Mouse (Mus musculus): ENCODE measurements around the gene Slc2a1. TPM values are rescaled to one million over a fixed set of nuclear protein-coding genes. Genes with fewer than 3 reads are reported as not detected.

Gene Slc2a1
- total RNA-seq (2014; rRNA removed) (6.9 and 7.3 TPM in 2 replicates), polyA plus RNA-seq (2012; rRNA removed) (11.1 and 17.7 TPM in 2 replicates)

DNA sequence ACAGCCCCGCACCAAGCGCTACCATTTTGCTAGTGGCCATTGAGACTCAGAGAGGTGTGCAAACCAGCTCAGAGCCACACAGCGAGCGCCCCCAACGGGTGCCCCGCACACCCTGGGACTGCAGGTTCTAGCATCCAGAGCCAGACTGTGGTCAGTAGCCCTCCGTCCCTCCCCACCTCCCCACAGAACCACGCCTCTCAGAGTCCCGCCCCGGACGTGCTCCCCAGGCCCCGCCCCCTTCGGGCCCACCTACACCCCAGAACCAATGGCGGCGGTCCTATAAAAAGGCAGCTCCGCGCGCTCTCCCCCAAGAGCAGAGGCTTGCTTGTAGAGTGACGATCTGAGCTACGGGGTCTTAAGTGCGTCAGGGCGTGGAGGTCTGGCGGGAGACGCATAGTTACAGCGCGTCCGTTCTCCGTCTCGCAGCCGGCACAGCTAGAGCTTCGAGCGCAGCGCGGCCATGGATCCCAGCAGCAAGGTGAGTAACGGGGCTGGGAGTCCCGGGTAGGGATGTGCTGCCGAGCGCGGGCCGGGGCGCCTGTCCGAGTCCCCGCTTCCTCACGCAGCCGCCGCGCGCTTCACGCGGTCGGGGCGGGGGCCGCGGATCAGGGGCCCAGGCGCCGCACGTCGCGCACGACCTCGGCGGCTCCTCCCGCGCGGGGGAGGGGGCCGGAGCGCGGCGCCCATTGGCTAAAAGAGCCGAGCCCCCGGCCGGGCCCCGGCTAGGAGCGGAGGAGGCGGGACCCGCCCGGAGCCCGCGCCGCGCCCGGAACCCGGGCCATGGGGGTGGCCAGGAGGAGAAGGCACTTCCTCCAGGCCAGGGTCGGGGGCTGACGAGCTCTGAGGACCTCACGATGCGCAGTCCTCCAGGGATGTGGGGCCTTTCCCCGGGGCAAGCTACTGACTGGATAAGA lies at the start of gene Slc2a1:
Gene Slc2a1 (plus strand): TSS at position 217 of the 914 bp plus-strand sequence.
- Histone ChIP-seq H3K36me3 (ENCODE audit: control insufficient read depth, insufficient read depth, low read length) (no peaks in the 10 kb centered on the region), H3K4me1 (ENCODE audit: control insufficient read depth, insufficient read depth, low read length) (peaks cover 8% of the 10 kb centered on the region), H3K27ac (replicated peaks; ENCODE audit: insufficient read depth, low read depth, low read length) (peak within 1 kb of the TSS; percentile 95), H3K9ac (ENCODE audit: low read depth, low read length) (peak within 1 kb of the TSS; percentile 91), H3K79me2 (ENCODE audit: control insufficient read depth, insufficient read depth, low read length) (peaks cover 33% of the 10 kb centered on the region), H3K27me3 (ENCODE audit: control insufficient read depth, insufficient read depth, low read length) (no peaks in the 10 kb centered on the region), H3K4me3 (ENCODE audit: insufficient read depth, low read depth, low read length) (peak within 1 kb of the TSS; percentile 75)
- peak; percentile 83 for DNase-seq (ENCODE audit: extremely low read depth, low read depth, low spot score)
- TF ChIP-seq CTCF (IDR thresholded peaks at IDR 0.05; ENCODE audit: low read depth, low read length) (peak; percentile 51), POLR2A (IDR thresholded peaks at IDR 0.05; ENCODE audit: extremely low read depth, insufficient read depth, low read length) (peak; percentile 94)
- WGBS: under 1% methylated on average over 86 of the region's 88 CpGs

DNA sequence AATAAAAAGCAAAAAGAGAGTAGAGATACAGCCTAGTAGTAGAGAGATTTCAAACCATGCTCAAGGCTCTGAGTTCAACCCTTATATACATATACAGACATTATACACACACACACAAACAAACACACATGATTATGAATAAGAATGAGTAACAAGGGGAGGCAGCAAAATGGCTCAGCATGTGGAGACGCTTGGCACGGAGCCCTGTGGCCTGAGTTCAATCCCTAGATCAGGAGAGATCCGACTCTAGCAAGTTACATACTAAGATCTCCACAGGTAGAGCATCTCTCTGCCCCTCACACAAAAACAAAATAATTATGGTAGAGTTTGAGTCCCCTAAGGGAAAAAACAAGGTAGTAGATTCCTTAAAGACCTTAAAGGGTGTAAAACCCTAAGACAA lies 41.7 kb upstream of the Slc2a1 start:
- WGBS: 89% methylated on average over 3 of the region's 3 CpGs
- Histone ChIP-seq H3K27ac (replicated peaks; ENCODE audit: insufficient read depth, low read depth, low read length) (no peak overlapping the region), H3K4me3 (ENCODE audit: insufficient read depth, low read depth, low read length) (no peak overlapping the region), H3K36me3 (ENCODE audit: control insufficient read depth, insufficient read depth, low read length) (no peaks in the 10 kb centered on the region), H3K9ac (ENCODE audit: low read depth, low read length) (no peak overlapping the region), H3K4me1 (ENCODE audit: control insufficient read depth, insufficient read depth, low read length) (0 out of 2 replicates have a peak, but pooled peaks cover 2% of the 10 kb centered on the region), H3K27me3 (ENCODE audit: control insufficient read depth, insufficient read depth, low read length) (no peaks in the 10 kb centered on the region), H3K79me2 (ENCODE audit: control insufficient read depth, insufficient read depth, low read length) (no peaks in the 10 kb centered on the region)
- DNase-seq (ENCODE audit: extremely low read depth, low read depth, low spot score): no peak
- no peak for TF ChIP-seq POLR2A (IDR thresholded peaks at IDR 0.05; ENCODE audit: extremely low read depth, insufficient read depth, low read length)
- no peak for TF ChIP-seq CTCF (IDR thresholded peaks at IDR 0.05; ENCODE audit: low read depth, low read length)

DNA sequence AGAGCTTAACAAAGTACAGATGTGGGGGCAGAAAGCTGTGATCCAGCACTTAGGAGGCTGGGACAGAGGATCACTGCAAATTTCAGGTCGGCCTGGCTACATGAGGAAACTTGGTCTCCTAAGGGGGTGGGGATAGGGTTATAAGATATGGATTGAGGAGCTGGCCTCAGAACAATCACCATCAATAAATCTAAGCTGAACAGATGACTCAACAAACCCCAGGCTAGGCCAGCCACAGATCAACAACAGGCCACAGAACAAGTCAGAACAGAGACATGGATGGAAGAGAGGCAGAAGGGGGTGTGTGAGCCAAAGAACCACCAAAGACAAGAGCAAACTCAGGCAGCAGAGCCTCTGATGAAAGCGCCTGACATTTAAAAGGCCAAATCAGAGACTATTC lies 41.3 kb upstream of the Slc2a1 start:
- TF ChIP-seq CTCF (IDR thresholded peaks at IDR 0.05; ENCODE audit: low read depth, low read length) (no peak), POLR2A (IDR thresholded peaks at IDR 0.05; ENCODE audit: extremely low read depth, insufficient read depth, low read length) (no peak)
- H3K79me2 ChIP-seq (ENCODE audit: control insufficient read depth, insufficient read depth, low read length): no peaks in the 10 kb centered on the region
- H3K27ac ChIP-seq (replicated peaks; ENCODE audit: insufficient read depth, low read depth, low read length): no peak overlapping the region
- 0 out of 2 replicates have a peak, but pooled peaks cover 2% of the 10 kb centered on the region for H3K4me1 ChIP-seq (ENCODE audit: control insufficient read depth, insufficient read depth, low read length)
- H3K36me3 ChIP-seq (ENCODE audit: control insufficient read depth, insufficient read depth, low read length): no peaks in the 10 kb centered on the region
- H3K4me3 ChIP-seq (ENCODE audit: insufficient read depth, low read depth, low read length): no peak overlapping the region
- H3K9ac ChIP-seq (ENCODE audit: low read depth, low read length): no peak overlapping the region
- WGBS: 91% methylated on average over 2 of the region's 2 CpGs
- DNase-seq (ENCODE audit: extremely low read depth, low read depth, low spot score): no peak
- no peaks in the 10 kb centered on the region for H3K27me3 ChIP-seq (ENCODE audit: control insufficient read depth, insufficient read depth, low read length)

DNA sequence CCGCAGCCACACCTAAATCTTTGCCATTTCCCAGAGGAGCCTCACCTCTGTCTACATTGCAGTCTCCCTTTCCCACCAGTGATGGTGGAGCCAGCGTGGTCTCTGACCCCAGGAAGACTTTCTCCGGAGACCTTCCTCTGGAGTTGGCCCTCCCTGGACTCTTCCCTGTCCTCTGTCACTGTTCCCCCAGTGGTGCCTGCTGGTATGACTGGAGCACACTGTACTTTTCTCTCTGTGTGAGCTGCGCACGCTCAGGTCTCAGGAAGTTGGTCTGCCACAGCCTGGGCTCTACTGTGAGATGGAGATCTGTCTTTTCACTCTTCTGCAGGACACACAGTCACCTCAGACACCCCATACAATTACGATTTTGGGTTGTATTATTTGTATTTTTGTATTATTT lies 39.6 kb upstream of the Slc2a1 start:
- H3K4me1 ChIP-seq (ENCODE audit: control insufficient read depth, insufficient read depth, low read length): 0 out of 2 replicates have a peak, but pooled peaks cover 2% of the 10 kb centered on the region
- H3K79me2 ChIP-seq (ENCODE audit: control insufficient read depth, insufficient read depth, low read length): no peaks in the 10 kb centered on the region
- H3K27me3 ChIP-seq (ENCODE audit: control insufficient read depth, insufficient read depth, low read length): no peaks in the 10 kb centered on the region; the same call in 1 of the 2 replicates
- H3K27ac ChIP-seq (replicated peaks; ENCODE audit: insufficient read depth, low read depth, low read length): no peak overlapping the region
- WGBS: 66% methylated on average over 6 of the region's 6 CpGs
- H3K4me3 ChIP-seq (ENCODE audit: insufficient read depth, low read depth, low read length): no peak overlapping the region
- no peaks in the 10 kb centered on the region for H3K36me3 ChIP-seq (ENCODE audit: control insufficient read depth, insufficient read depth, low read length)
- TF ChIP-seq CTCF (IDR thresholded peaks at IDR 0.05; ENCODE audit: low read depth, low read length) (peak; percentile 13; the same call in 1 of the 2 replicates), POLR2A (IDR thresholded peaks at IDR 0.05; ENCODE audit: extremely low read depth, insufficient read depth, low read length) (no peak)
- H3K9ac ChIP-seq (ENCODE audit: low read depth, low read length): no peak overlapping the region
- no peak for DNase-seq (ENCODE audit: extremely low read depth, low read depth, low spot score)

DNA sequence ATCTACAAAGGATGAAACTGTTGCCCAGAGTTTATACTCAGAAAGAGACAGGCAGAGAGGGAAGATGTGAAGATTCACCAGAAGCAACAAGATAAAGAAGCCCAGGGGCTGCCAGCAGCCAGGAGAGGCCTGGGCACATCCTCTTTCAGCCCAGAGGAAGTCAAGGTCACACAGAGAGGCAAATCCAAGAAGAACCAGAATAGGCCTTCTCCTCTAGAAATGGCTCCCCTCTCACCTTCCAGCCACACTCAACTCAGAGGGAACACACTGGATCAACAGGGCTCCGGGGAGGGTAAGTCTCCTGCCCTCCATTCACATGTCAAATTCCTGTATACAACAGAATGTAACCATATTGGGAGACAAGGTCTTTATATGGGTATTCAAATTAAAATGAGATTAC lies 38.3 kb upstream of the Slc2a1 start:
- TF ChIP-seq CTCF (IDR thresholded peaks at IDR 0.05; ENCODE audit: low read depth, low read length) (no peak), POLR2A (IDR thresholded peaks at IDR 0.05; ENCODE audit: extremely low read depth, insufficient read depth, low read length) (no peak)
- WGBS: 93% methylated on average over 1 of the region's 1 CpGs
- no peak overlapping the region for H3K9ac ChIP-seq (ENCODE audit: low read depth, low read length)
- H3K36me3 ChIP-seq (ENCODE audit: control insufficient read depth, insufficient read depth, low read length): no peaks in the 10 kb centered on the region
- no peaks in the 10 kb centered on the region; the same call in 1 of the 2 replicates for H3K27me3 ChIP-seq (ENCODE audit: control insufficient read depth, insufficient read depth, low read length)
- H3K4me1 ChIP-seq (ENCODE audit: control insufficient read depth, insufficient read depth, low read length): 0 out of 2 replicates have a peak, but pooled peaks cover 2% of the 10 kb centered on the region
- no peaks in the 10 kb centered on the region for H3K79me2 ChIP-seq (ENCODE audit: control insufficient read depth, insufficient read depth, low read length)
- H3K27ac ChIP-seq (replicated peaks; ENCODE audit: insufficient read depth, low read depth, low read length): no peak overlapping the region
- no peak for DNase-seq (ENCODE audit: extremely low read depth, low read depth, low spot score)
- H3K4me3 ChIP-seq (ENCODE audit: insufficient read depth, low read depth, low read length): no peak overlapping the region

All from liver, adult 2 months (tissue).